Mouse (Mus musculus) megakaryocyte, embryonic 14.5 days (primary cell): ENCODE measurements around the gene Tfg.

Experiments used
- FLI1 ChIP-seq: IDR thresholded peaks from 2 replicates; pipeline ENCODE4 v1.6.1; 2012; ENCODE audit warnings: low read length, inconsistent platforms, mixed read lengths
- GATA1 ChIP-seq: IDR thresholded peaks from 3 replicates; pipeline ENCODE4 v1.6.1; 2012; ENCODE audit warnings: mixed read lengths, low read length, inconsistent platforms, borderline replicate concordance

GRCm38 (mm10) chr16:56645251-56645650 is 72.0 kb downstream of the Tfg start:
- no peak for TF ChIP-seq GATA1
- TF ChIP-seq FLI1, result no peak
